Mouse (Mus musculus) retina, postnatal 7 days (tissue): ENCODE results near the gene Hbq1a.
"Not testable (repeated sequence)": the region's sequence is repeated elsewhere in the genome, so short reads cannot be mapped to it uniquely, and the experiment has no call there.

Source experiments
- DNase-seq: peaks from one replicate; pipeline ENCODE4 v3.0.0-alpha.2; 2012; ENCODE audit warnings: low read depth, low spot score

The Hbq1a gene

DNA sequence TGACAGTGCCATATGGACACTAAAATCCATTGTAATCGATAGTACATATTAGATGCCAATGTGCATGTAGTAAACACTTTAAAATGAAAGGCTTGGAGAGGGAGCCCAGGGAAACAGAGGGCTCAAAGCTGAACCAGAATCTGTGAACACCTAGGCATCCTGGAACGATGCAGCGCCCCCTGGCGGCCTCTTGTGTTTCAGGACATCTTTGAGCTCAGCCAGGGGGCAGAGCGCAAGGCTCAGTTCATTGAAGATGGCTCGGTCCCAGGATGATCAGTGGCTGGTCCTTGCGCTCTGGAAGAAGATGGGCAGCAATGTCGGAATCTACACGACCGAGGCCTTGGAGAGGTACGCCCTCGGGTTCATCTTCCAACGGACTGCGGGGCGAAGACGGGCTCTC lies at the start of gene Hbq1a:
Hbq1a (plus strand) TSS at position 205 of the 400 bp plus-strand sequence.
- peak; percentile 16 for DNase-seq

DNA sequence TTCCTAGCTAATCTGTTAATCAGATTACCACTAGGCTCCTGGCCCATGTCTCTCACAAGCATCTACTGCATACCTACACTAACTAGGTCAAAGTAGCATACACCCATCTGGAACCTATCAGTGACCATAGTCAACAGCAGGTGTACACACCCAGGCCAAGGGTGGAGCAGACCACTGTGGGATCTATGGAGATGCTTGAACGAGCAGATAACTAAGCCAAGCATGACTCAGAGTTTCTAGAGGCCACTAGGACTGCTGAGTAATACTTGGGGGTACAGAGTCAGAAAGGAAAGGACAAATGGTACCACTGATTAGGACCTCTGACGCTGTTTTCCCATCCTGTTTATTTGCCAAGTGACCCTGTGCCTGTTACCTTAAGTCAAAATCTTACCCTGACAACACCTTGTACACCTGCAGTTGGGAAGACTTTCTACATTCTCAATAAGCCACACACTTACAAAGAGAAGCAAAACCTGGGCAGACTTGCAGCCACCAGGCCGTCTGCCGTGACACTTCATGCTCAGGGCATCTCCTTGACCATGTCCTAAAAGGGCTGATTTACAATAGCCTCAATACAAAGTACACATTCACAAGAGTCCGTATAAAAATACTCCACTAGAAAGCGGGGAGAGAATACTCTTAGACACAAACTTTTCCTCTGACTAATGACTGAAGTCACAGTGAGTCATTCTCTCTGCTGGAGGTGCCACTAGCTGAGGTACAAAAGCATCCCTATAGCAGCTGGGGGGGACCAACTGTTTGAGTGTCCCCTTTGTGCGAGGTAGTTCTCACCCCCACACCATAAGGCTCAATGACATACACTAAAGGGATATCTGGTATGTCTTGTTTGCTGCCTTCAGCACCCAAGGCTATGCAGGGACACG lies 48.7 kb upstream of the Hbq1a start:
- DNase-seq: no peak

DNA sequence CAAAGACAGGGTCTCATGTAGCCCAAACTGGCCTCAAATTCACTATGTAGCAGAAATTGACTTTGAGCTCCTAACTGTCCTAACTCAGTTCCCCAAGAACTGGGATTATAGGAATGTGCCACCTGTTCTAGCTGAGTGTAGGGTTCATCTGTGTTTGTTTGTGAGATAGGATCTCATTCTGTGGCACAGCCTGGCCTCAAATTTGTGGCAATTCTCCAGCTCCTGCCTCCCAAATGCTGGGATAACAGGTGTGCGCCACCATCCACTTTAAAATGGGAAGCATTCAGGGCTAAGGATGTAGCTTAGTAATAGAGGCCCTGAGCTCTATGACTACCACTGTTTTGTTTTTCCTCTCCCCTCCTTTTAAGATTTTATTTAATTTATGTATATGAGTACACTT lies 46.7 kb upstream of the Hbq1a start:
- DNase-seq: no peak

DNA sequence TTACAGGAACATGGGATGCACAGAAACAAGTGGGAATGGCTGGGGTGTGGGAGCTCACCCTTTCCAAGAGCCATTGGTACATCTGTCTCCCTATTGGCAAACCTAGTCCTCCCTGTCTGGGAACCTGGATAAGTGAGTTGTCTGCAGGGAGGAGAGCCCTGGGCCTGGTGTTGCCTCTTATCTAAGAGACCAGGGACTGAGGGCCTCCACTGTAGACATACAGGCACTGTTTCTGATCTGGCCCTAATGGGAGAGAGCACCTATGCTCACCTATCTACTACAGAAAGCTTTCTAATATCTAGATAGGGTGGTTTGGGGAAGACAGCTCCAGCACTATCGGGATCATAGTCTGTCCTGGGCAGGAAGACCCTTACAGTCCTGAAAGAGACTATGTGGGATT lies 43.7 kb upstream of the Hbq1a start:
- no peak for DNase-seq

DNA sequence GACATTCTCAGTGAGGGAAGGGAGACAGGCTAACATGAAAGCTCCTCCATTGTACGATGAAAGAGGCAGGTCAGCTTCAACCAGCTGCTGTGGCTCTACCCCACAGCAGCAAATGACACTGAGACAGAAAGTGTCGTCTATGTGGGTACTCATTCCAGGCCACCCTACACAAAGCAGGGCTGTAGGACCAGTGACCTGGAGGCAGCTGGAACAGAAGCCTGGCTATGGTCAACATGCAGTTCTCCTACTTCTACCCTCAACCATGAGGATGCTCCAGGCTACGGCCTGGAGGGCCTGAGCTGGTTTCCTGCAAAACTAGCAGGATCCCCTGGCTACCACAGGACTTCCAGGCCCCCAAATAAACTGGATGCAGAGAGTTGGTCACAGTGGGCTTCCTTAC lies 43.3 kb upstream of the Hbq1a start:
- no peak for DNase-seq

DNA sequence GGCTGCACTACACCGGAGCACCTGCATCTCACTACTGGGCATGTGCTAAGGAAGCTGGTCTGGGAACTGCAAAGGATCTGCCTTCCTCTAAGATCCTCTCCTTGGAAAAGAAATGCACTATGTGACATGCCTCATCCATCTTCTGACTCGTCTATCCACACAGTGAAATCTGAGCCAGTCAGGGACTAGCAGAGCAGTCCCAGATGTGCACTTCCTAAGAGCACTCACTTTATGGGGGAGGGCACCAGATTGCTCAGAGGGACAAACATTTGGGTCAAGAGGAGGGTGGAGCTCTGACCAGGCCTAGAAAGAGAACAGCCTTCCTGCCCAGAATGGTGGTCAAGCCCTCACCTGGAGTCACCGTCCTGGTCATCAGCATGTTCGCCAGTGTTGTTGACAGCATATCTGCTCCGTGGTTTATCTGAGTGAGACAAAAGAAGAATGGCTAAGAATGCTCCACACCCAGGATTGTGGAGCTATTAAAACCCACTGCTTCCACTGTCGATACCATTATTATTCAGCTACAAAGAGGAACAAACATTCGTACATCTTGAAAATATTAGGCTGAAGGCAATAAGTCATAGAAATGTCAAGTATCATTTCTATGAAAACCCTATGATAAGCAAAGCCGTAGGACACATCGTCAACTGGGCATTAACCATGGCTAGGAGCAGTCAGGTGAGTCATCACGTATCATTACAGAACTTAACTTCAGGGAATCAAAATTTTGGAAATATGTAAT lies 37.0 kb upstream of the Hbq1a start:
- no peak for DNase-seq

DNA sequence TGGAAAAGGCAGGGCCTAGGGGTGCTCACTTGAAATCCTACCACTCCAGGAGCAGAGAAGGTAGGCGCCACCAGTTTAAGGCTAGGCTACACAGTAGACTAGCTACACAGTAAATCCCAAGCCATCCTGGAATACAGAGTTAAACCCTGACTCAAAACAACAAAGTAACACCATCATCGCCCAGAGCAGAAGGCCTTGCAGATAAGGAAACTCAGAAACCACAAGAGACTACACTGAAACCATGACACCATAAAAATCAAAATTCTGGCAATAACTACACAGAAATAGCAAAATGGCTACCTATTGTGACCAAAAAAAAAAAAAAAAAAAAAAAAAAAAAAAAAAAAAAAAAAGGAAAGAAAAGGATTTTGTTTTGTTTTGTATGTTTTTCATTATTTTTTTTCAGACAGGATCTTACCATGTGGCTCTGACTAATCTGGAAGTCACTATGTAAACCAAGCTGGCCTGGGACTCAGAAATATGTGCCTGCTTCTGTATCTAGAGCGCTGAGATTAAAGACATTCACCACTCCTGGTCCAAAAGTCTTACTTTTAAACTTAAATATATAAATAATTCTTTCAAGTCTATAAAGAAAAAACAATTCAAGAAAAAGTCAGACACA lies 34.6 kb upstream of the Hbq1a start:
- no peak for DNase-seq

DNA sequence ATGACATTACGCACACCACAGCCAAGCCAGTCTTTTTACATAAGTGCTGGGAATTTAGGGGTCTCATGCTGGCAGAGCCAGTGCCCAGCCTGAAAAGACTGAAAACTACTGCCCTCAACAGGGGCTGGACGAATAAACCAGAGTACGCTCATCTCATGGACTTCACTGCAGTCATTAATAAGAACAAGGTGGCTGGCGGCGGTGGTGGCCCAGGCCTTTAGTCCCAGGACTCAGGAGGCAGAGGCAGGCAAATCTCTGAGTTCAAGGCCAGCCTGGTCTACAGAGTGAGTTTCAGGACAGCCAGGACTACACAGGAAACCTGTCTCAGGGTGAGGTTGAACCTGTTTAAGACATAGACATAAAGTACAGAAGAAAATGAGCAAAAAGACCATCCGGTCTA lies 33.7 kb upstream of the Hbq1a start:
- DNase-seq: no peak

DNA sequence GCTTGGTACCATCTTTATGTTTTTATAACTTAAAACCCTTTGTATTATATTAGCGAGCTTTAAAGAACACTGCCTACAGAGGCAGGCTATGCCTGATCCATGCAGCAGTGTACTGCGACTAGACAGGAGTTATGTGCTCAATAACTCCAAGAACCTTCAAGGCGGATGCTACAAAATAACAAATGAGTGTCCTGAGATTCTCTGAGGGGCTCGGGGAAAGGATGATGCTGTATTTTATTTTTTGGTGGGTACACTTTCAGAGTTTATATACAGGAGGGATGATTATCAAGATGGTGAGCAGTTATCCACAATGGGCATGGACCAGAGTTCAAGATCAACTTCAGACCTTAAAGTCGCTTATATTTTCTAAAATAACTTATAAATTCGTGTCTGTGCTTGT lies 33.1 kb upstream of the Hbq1a start:
- DNase-seq: no peak

DNA sequence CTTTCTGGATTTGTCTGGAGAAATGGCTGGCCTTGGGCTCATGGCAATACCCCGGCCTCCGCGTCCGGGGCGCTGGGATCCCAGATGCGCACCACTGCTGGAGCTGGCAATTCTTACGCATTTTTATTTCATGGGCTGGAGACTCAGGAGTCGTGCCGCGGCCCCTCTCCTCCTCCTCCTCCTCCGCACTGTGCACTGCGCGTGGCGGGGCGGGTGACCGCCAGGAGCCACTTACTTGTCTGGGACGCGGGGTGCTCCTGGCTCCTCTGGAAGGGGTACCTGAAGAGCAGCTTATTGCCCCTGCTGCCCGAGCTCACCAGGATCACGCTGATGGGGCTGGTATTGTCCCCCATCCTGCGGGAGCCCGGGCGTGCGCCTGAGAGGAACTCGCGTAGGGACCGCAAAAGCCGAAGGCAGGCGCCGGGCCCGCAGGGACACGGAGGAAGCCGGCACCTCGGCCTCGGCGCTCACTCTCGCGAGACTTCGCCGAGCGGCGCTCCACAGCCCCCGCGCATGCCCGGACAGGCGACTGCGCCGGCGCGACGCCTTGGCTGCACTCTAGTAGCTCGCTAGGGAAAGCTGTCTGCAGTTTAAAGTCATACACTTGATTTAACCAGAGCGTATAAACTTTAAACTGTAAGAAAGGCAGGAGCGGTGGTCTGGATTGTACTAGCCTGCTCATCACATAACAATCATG lies 32.5 kb upstream of the Hbq1a start, which contains the start of gene Nprl3:
Nprl3 (minus strand) TSS at position 520 of the 697 bp plus-strand sequence.
- DNase-seq: peak; percentile 90

DNA sequence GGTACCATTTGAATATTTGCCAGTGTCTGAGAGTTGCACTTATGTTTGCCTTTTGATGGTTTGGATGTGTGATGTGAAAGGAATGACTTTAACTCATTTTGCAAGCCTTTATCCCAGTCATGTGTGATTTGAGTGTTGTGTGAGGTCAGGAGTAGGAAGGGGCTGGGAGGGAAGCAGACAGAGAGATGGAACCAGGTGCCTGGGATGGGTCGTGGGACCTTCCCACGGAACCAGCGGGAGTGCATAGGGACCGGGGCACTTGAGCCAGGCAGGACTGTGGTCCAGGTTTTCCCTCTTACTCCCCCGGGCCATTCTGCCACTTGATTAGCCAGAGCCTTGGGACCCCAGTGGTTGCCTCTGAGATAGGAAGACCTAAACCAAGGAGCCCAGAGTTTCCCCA lies 31.9 kb upstream of the Hbq1a start:
- DNase-seq: no peak

DNA sequence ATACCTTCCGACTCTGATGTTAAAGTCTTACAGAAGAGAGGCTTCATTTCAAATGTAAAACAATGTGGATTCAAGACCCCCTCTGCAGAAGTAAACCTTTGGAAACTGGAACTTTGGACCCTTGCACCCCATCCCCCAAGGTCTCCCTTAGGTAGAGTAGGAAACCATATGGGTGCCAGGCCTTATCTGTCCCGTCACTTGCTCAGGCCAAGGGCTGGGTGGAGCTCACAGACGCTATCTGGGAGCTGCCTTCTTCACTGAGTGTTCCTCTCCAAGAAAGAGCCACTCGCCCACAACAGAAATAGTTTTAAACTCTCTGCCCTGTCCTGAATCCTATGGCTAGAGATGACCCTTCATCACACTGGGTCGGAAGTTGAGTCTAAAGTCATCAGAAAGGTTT lies 30.9 kb upstream of the Hbq1a start:
- no peak for DNase-seq

DNA sequence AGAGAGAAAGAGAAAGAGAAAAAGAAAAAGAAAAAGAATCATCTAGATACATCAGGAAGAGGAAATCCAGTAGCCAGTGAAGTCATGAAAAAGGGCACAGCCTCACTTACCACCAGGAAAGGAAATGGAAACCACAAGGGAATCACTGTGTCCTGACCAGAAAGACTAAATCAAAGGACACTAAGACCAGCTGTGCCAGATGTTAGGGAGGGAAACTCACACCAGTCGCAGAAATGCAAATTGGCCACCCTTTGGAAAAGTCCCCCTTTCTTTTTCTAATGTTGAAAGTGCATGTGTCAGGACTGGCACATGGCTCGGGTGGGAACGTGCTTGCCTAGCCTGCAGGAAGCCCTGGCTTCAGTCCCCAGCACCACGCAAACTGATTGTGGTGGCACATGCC lies 28.7 kb upstream of the Hbq1a start:
- DNase-seq: no peak

DNA sequence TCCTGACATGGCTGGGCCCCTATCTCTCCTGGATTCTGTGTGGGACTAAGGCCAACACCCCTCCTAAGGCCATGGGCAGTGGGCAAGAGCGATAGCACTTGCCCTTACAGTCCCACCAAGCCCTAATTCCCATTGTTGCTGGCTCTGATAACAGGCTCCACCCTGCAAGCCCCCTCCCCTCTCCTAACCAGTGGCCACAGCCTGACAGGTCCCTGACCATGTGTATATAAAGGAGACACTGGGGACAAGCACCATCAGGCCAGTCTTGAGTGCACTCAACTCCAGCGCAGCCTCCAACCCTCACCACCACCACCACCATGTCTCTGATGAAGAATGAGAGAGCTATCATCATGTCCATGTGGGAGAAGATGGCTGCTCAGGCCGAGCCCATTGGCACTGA lies 23.5 kb upstream of the Hbq1a start, which contains the start of gene Hba-x:
Hba-x (plus strand) TSS at position 54 of the 400 bp plus-strand sequence.
- DNase-seq: no peak

DNA sequence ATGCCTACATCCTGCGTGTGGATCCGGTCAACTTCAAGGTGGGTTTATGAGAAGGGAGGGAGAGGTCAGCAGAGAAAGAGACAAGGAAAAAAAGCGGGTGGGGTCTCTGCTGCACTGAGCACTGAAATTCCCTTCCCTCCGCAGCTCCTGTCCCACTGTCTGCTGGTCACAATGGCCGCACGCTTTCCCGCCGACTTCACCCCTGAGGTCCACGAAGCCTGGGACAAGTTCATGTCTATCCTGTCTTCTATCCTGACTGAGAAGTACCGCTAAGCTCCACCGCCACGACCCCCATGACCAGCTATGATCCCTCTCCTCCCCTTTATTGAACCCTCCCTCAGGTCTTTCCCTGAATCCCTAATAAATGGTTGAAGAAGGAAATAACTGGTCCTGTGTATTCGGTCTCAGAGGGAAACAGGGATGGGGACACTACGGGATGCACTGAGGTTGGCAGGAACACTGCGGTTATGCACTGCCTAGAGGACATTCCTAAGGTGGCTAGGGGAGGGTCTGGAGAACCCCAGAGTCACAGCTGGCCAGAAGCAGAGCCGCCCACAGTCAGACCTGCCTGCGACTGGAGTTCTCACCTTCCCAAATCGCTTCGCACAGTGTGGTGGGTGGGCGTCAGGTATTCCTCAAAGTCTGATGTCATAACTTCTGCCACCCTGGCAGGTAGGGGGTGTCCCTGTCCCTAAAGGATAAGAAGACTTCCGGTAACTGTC lies 22.0 kb upstream of the Hbq1a start:
- no peak for DNase-seq

DNA sequence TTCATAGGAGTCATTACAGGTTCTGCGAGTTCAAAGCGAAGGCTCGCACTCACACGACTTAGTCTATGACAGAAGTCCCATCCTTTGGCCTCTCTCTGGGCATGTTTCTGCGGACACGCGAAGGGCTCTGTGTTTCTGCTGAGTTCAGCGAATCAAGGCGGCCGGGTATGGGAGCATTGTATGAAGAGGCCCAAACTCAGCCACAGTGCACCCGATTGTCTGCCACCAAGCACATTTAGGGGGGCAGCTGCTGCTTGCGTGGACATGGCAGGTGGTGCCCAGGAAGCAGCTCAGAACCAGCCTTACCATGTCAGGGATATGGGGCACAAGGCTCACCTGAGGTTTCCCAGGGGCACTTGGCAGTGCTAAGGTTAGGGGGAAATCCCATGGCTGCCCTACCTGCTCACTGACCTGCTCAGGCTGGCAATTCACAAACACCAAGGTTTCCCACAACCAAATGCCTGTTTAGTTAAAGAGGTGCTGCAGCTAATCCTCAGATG lies 21.4 kb upstream of the Hbq1a start:
- DNase-seq: no peak

DNA sequence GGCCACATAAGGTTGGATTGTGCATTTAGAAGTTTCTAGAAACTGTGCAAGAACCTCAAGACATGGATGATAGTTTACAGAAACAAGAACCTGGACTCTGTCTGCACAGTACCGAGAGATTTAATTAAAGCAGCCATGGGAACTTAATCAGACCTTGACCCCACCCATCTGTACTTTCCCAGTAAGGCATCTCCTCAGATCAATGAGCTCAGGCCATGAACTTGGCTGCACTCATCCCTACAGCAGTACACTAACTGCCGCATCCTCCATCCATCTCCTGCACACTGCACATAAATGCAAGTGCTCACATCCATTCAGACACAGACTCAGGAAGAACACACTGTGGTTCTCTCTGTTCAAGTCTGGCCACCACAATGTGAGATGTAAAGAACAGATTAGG lies 19.2 kb upstream of the Hbq1a start:
- DNase-seq: no peak

DNA sequence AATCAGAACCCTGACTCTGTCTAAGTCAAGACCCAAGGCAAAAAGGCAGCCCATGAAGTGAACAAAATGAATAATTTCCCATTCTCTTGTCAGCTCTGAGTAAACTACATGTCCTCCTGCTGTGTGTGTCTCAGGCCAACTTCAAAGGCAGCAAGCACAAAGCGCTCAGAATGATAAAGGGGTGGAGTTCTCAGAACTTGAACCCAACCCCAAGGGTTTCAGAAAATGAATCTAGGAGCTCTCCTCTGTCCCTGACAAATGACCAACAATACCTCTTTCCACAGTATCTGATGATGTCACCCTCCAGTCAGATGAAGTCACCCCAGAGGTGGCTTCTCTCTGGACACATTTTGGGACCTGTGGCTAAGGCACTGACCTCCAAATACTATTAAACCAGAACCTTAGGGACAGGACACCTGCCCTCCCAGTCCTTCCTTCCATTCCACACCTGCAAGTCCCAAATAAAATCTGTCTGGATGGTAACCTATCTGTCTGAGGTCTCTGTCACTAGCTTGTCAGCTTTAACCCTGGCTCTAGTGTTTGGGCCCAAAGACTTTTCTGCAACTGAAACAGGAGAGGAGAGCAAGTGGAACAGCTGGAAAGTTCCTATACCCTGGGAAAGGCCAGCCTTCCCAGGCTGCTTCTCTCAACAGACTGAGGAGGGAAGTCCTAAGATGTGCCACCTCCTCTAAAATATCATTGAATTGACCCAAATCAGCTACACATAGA lies 18.3 kb upstream of the Hbq1a start:
- no peak for DNase-seq

DNA sequence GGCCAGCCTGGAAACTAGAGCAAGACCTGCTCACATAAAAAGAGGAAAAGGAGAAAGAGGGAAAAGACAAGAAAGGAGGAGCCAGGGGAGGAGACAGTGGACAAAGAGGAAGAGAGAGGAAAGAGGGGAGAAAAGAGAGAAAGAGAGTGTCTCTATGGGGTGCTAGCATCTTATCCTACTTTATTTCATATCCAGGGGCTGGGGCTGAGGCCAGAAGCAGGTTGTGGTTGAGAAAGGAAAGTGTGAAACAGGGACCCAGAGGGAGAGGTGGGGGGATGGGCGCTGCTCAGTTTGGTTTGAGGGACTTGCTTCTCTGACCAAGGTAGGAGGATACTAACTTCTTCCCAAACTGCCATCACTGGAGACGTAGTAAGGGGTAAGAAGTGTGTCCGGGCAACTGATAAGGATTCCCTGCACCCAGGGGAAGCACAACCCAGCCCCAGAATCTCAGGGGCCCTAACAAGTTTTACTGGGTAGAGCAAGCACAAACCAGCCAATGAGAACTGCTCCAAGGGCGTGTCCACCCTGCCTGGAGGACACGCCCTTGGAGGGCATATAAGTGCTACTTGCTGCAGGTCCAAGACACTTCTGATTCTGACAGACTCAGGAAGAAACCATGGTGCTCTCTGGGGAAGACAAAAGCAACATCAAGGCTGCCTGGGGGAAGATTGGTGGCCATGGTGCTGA lies 16.6 kb upstream of the Hbq1a start, which contains the start of gene Hba-a1:
Hba-a1 (plus strand) TSS at position 421 of the 687 bp plus-strand sequence.
- DNase-seq: not testable (repeated sequence)
